Mouse (Mus musculus) T-helper 1 cell (primary cell): ENCODE results near the gene Acer2.

Source experiments
- in situ Hi-C: fragments of 300-600 bp; cut with MboI, MseI; formaldehyde crosslinking; loops from one replicate; pipeline ENCODE4 v1.15.1; 2025; ENCODE audit warnings: high pct_unique_total_duplicates

The Acer2 gene

DNA sequence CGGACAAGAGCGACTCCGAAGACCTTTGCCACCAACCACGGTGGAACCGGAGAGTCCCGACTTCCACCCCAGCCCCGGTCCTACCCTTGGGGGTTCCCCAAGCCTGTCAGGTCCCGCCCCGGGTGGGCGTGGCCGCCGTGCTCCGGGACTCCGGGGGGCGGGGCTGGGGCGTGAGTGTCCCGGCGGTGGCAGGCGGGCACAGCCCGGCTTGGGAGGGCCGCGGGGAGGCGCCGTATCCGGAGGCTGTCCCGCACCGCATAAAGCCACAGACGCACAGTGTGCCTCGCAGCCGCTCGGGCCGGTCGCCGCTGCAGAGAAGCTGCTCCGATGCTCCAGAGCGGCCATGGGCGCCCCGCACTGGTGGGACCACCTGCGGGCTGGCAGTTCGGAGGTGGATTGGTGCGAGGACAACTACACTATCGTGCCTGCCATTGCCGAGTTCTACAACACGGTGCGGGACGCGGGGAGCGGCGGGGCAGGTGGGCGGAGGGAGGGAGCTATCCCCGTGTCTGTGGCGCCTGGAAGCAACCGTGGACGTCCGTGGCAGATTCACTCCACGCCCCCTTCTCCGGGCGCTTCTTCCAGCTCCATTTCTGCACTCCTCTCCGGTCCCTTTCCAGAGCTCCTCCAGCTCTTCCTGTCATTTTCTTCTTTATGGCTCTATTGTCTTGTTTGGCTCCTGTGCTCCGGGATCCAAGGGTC lies at the start of gene Acer2:
Gene Acer2 (plus strand): TSS at position 251 of the 702 bp plus-strand sequence.
- in situ Hi-C loops = no loop called here

DNA sequence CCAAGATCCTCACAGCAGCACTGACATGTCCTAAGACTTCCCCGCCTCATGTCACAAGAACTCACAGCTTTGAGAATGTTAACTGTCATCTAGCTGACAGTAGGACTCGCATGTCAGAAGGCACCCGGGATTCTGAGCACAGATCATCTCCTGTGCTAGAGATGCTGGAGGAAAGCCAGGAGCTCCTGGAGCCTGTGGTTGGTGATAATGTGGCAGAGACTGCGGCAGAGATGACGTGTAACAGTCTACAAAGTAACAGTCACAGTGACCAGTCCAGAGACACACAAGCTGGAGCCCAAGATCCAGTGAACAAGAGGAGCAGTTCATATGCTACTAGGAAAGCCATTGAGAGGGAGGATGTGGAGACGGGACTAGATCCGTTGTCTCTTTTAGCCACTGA lies 49.1 kb upstream of the Acer2 start:
- in situ Hi-C loops = no loop called here

DNA sequence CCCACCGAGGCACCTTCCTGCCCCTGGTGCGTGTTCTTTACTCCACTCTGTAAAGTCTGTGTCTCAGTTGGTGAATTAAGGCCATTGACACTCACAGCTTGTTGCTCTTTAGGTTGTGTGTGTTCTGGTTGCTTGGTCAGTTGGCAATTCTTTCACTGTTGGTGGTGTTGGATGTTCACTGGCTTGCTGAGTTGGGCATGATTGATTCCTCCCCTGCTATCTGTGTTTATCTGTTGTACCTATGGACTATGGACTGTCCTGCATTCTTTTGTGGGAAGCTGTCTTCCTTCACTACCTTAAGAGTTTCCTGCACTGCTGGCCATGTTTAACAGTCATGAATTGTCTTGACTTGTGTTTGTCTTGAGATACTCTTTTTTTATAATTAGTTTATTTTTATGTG lies 42.3 kb upstream of the Acer2 start:
- in situ Hi-C loops = no loop called here

DNA sequence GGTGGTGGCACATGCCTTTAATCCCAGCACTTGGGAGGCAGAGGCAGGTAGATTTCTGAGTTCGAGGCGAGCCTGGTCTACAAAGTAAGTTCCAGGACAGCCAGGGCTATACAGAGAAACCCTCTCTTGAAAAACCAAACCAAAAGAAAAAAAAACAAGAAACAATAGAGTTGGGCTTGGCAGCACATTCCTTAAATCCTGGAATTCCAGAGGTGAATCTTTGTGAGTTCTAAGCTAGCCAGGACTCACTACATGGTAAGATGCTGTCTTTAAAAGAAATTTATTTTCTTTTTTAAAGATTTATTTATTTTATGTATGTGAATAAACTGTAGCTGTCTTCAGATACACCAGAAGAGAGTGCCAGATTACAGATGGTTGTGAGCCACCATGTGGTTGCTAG lies 33.1 kb upstream of the Acer2 start:
- in situ Hi-C loops = loop anchor here (10.0 kb wide), 1 partner anchor 266 kb away; the partner anchor contains the start of gene Rraga

DNA sequence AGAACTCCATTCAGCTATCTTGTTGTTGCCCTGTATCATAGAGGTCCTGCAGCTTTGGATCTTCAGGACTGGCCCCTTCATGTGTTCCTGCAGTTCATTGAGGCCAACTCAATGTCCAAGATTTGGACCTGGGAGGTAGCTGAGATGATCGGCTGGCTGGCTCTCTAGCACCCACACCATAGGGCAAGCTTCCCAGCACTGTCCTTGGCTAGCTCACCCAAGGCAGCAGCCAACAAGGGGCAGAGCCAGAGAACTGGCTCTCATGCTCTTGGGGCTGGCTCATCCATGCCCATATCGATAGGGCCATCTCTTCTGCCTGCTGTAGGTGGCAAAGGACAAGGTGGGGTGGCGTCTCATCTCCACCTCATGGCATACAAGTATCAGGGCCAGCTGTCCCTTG lies 28.8 kb upstream of the Acer2 start:
- in situ Hi-C loops = loop anchor here (10.0 kb wide), 1 partner anchor 271 kb away; the partner anchor contains the start of gene Rraga

DNA sequence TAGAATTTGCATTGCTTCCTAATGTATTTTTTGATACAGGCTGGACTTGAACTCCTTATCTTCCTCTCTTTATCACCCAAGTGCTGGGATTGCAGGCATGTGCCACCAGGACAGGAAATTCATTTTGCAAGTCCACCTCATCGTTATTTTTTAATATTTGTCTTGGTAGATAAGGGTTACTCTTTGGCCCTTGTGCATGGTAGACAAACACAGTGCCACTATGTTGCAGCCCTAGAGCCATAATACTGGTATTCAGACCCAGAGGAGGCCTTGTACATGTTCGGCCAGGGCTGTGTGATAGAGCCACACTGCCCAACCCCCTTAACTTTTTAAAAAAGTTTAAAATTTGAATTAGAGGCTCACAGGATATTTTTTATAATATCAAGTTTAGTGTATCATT lies 26.9 kb upstream of the Acer2 start:
- in situ Hi-C loops = loop anchor here (10.0 kb wide), 1 partner anchor 272 kb away; the partner anchor contains the start of gene Rraga

DNA sequence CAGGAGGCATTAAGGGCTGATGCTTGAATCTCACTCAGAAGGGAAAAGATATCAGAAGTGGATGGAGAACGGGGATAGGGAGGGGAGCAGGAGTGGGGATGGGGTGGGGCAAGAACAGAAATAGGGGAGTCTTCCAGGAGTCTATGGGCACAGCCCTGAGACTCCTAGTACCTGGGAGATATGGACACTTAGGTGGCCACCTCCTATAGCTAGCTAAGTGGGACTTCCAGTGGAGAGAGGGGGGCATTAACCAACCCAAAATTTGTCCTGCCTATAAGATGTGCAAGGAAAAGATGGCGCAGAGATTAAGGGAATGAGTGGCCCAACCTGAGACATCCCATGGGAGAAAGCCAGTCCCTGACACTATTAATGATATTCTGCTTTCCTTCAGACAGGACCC lies 22.9 kb upstream of the Acer2 start:
- in situ Hi-C loops = no loop called here

DNA sequence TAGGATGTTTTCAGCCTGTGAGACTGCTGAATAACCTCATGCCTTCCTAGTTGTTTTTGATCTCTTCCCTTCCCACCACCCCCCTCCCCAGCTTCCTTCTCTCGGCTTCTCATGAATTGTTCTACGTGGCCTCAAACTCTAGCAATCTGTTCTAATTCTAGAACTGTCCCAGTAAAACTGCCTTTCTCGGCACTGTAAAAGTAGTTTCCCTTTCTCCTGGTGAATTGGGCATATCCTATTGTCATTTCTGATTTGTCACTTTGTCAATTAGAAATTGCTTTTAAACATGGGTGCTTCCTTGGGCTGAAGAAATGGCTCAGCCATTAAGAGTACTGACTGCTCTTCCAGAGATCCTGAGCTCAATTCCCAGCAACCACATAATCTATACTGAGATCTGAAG lies 22.2 kb upstream of the Acer2 start:
- in situ Hi-C loops = no loop called here

DNA sequence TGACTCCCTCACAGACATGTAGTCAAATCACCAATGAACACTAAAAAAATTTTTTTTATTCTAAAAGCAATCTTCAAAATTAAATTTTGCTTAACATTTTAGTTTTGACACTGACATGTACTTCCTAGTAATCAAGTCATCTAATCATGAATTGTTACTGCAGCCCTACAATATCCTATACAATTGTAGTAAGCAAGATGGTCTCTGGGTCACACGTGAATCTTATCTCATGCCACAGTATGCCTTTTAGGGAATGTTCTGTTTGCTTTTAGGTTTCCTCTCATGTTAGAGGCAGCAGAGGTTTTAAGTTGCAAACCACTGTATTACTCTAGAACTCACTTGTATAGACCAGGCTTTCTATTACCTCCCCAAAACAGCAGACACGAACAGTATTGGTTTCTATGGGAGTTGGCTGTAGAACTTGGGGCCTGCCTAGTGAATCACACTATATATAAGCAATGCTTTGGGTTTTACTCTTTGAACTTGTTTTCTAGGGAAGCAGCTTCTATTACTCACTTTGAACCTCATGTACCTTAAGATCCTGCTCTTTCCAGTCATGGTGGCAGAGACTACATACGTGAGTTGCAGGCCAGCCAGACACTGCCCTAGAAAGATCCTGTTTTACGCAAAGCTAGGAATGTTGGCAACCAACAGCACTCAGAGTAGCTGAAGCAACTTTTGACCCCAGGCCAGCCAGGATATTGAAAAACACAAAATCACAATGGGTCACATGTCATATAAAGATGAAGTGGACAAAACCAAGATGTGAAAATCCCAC lies 21.2 kb upstream of the Acer2 start:
- in situ Hi-C loops = no loop called here

DNA sequence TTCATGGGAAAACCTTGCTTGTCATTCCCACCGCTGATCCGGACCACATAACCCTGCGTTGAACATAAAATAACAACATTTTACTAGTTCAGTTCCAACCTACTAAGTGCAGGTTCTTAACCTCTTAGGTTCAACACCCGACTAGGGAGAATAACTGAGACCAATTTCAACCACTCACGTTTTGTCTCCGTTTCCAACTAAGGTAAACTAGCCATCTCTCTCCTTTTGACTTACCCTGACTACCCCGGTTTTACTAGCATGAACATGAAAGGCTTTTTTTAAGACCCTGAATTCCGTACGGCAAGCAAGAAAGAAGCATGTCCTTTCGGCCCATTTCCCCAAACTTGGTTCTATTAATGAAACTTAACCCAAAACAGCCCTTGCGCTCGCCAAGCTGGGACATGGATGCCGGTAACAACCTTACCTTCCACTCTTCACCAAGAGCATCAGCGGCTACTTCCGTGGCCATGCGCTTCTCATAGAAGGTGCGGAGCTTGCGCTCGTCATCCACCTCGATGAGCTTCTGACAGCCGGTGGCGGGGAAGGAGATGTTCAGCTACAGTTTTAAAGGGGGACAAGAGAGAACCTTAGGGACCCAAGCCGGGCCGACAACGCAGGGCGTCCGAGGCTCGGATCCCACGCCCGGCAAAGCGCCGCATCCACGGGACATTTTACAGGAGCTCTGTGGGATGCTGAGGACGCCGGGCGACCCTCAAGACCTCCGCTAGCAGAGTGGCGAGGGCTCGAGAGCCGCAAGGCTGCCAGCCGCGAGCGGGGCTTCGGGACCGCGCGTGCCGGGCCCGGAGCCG lies 17.7 kb upstream of the Acer2 start:
- in situ Hi-C loops = no loop called here

DNA sequence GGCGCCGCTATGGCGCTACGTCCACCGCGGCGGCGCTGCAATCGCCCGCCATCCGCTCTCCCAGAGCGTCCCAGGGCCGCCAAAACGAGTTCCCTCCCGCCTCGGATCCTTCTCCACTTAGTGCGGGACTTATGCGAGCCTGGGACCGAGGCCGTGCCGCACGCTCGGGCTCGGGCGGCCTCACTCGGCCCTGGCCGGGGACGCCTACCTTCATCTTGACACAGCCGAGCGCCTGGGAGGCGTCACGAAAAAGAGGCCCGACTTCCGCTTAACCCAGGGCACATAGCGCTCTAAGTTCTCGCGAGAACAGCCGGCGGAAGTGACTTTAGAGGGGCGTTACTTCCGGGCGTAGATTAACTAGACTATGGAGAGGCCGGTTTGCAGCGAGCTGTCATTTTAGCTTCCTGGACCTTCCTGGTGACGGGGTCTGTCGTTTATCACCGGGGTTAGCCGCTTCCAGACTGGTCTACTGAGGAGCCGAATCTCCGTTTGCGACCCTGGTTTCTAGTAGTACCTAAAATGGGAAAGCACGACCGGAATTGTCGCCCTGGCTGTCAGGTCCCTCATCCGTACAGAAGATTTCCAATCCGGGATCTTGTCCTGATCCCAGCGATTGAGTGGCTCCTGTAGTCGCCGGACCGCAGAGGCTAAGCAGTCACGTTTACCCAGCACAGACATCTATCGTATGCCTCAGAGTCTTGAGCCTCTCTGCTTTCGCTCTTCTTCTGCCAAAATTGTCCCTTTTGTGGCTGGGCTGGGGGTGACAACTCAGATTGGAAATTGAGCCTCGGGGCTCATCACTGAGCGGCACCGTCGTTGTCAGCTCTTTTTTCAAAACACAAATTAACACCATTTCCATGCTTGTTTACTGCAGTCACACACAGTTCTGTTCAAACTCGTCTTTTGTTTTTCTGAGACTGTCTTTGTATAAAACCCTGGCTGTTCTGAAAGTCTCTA lies 16.8 kb upstream of the Acer2 start, which contains the start of gene Rps6:
Gene Rps6 (minus strand): TSS at position 300 of the 957 bp plus-strand sequence.
- in situ Hi-C loops = no loop called here

DNA sequence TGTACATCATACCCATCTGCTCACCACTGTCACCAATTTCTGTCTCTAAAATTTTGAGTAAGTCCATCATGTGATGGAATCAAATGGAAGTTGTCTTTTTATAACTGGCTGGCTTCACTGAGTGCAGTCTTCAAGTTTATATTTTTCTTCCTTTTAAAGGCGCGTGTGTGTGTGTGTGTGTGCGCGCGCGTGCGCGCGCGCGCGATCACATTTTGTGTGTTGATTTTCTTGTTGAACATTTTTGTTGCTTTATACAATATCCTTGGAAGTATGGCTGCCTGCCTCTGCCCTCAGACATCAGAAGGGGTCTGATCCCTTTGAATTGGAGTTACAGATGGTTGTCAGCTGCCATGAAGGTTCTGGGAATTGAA lies 16.1 kb upstream of the Acer2 start:
- in situ Hi-C loops = no loop called here

DNA sequence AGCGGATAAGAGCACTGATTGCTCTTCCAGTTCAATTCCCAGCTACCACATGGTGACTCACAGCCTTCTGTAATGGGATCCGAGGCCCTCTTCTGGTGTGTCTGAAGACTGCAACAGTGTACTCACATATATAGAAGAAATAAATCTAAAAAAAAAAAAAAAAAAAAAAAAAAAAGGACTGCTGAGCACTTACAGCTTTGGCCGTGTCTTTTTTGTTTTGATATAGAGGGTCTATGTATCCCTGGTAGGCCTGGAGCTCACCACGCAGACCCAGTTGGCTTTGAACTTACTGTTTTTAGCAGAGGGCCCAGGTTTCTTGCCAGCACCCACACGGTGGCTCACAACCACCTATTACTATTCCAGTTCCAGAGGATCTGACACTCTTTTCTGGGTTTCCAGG lies 10.1 kb upstream of the Acer2 start:
- in situ Hi-C loops = no loop called here

DNA sequence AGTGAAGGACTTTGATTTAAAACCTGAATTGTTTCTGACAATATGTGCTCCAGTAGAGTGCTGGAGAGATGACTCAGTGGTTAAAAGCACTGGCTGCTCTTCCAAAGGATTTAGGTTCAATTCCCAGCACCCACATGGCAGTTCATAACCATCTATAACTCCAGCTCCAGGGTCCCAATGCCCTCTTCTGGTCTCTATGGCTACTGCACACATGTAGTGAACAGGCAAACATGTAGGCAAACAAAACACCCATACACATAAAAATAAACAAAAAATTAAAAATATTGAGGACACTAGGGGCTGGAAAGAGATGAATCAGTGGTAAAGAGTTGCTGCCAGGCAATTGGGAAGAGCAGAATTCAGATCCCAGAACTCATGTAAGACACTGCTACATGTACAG lies 2.2 kb upstream of the Acer2 start:
- in situ Hi-C loops = no loop called here

DNA sequence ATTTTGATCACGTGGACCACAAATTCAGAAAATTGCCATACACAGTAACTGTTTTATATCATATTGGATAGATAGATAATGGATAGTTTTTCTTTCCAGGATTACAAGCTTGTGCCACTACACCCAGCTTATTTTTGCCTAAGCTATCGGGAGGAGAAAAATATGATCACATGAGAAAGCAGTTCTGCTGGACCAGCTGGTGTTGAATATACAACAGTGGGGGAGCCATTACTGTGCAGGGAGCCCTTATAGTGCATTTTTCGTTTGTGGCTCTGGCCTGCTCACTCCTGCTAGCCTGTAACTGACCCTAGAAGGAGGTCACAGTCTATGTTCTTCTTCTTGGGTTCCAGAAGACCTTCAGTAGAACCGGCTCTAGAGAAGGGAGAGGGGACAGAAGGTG lies 1.1 kb upstream of the Acer2 start:
- in situ Hi-C loops = no loop called here

DNA sequence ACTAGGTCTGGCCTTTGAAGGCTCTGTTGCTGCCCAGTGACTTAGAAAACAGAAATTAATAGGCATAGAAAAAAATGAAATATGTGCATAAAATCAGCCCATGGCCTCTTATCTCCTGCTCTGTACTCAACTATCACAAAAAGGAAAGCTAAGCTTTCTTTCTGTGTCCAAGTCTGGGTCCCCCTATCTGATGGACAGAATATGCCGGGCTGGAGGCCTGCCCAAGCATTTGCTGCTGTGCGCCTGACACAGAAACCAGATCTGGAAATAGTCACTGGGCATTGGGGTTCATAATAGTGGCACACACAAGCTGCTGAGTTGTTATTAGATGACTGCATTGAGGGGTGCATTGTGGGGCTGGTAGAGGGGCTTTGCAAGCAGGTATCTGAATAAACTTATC lies 5.3 kb downstream of the Acer2 start:
- in situ Hi-C loops = no loop called here

DNA sequence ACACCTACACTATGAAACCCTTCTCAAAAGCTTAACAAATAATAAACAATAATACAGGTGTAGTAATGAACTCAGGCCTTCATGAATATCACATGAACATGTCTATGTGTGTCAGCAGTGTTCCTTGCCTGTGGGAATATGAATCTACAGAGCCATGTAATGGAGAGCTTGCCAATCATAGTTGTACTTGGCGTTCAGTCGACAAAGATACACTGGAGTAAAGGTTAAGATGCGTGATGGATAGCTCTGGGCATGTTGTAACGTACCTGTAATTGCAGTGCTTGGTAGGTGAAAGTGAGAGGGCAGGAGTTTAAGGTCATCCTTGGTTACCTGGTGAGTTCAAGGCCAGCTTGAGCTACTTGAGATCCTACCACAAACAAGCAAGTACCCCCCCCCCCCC lies 7.0 kb downstream of the Acer2 start:
- in situ Hi-C loops = loop anchor here (5.0 kb wide), 1 partner anchor 46 kb away; no protein-coding TSS in a partner anchor

DNA sequence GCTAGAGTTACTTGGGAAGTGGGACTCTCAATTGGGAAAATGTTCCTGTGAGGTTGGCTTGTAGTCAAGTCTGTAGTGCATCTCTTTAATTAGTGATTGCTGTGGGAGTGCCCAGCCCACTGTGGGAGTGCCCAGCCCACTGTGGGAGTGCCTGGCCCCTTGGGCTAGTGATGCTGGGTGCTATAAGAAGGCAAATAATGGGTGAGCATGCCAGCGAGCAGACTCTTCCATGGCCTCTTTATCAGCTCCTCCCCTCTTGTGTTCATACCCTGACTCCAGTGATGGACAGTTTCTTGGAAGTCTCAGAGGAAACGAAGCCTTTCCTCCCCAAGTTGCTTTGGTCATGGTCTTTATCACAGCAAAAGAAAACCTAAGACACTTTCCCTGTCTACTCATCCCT lies 8.2 kb downstream of the Acer2 start:
- in situ Hi-C loops = loop anchor here (5.0 kb wide), 1 partner anchor 45 kb away; no protein-coding TSS in a partner anchor

DNA sequence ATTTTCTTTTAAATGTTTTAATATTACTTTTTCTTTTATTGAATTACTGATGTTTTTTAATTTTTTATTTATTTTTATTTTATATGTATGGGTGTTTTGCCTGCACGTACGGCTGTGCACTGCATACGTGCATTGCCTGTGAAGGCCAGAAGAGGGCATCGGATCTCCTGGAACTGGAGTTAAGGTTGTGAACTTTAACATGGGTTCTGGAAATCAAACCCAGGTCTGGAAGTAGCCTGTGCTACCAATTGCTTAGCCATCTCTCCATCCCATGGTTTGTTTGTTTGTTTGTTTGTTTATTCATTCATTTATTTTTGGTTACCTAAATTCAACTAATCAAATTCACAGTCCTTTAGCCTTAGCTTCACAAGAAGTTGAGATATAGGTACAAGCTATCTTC lies 10.7 kb downstream of the Acer2 start:
- in situ Hi-C loops = loop anchor here (5.0 kb wide), 1 partner anchor 42 kb away; no protein-coding TSS in a partner anchor

DNA sequence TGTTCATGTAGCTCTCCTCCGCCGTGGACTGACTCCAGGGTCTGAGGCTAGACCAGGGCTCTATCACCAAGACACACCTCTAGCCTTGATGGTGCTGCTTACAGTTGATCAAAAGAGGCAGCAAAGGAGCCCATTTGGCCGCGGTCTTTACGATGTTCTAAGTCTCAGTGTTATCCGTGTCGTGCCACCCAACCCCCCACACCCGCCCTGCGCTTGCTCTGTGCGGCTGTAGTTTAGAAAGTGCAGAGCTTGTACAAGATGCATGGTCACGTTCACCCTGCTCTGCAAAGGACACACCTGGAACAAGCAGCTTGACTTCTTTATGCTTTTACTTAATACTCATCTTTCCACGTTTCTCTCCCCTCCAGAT lies 11.6 kb downstream of the Acer2 start:
- in situ Hi-C loops = no loop called here
